Mouse (Mus musculus): ENCODE results near the gene Olfr221.
"Not testable (repeated sequence)": the region's sequence is repeated elsewhere in the genome, so short reads cannot be mapped to it uniquely, and the experiment has no call there.

The Olfr221 gene

DNA sequence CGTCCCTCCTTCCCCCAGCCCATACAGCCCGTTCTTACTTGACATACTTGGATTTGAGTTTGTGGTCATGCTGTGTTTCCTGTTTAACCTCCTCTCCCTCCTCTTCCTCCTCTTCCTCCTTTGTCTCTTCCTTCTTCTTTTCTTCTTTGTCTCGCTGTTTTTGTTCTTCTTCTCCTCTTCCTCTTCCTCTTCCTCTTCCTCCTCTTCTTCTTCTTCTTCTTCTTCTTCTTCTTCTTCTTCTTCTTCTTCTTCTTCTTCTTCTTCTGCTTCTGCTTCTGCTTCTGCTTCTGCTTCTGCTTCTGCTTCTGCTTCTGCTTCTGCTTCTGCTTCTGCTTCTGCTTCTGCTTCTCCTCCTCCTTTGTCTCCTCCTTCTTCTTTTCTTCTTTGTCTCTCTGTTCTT lies at the start of gene Olfr221:
Olfr221 (minus strand) TSS at position 101 of the 400 bp plus-strand sequence.
- DNase-seq (ENCODE audit: low spot score in 2 of 2), result not testable (repeated sequence)

DNA sequence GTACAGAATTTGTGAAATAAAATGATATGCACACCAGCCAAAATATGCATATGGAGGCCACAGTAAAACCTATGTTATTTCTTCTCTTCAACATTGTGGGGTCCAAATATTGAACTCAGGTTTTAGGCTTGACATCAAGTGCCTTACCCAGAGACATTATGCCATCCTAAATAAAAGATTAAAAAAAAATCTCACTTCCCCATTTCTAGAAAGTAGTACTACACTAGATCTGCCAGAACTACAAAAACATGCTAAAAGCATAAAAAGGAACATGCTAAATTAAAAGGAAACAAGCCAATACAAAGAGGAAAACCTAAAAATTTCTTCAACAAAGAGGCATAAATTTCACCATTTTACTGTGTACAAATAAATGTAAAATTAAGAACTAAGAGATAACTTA lies 40.8 kb upstream of the Olfr221 start:
- DNase-seq (ENCODE audit: low spot score in 2 of 2), result no peak

DNA sequence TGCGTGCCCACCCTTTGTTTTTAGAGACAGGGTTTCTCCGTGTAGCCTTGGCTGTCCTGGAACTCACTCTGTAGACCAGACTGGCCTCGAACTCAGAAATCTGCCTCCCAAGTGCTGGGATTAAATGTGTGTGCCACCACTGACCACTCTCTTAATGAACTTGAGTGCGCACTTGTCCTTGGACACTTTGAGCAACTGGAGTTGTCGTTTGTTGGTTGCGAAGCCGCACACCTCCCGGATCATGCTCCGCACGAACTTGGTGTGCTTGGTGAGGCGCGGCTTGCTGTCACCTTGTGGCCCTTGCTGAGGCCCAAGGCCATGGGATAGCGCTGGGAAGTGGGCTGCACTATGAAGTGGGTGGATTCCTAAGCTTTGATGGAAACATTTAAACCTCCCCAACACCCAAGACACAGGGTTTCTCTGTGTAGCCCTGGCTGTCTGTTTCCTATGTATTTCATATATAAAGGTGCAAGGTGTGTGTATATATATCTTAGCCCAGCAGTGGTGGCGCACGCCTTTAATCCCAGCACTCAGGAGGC lies 29.4 kb upstream of the Olfr221 start:
- no peak for DNase-seq (ENCODE audit: low spot score in 2 of 2)

DNA sequence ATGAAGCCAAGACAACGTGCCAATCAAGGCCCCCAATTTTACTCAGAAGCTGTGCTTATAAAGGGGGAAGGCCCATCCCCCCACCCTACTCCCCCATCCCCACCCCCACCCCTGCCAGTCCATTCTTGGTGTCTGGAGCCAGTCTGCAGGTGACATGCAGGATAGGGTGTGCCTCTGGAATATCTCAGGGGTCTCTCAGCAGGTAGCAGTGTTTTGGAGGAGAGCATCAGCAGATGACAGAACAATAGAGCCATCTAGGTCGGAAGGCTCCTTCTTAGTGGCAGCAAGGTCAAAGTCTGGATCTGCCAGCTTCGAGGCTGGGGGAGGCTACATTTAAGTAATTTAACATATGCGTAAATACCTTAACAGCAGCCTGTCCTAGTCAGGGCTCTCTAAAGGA lies 23.9 kb upstream of the Olfr221 start:
- DNase-seq (ENCODE audit: low spot score in 2 of 2), result no peak

DNA sequence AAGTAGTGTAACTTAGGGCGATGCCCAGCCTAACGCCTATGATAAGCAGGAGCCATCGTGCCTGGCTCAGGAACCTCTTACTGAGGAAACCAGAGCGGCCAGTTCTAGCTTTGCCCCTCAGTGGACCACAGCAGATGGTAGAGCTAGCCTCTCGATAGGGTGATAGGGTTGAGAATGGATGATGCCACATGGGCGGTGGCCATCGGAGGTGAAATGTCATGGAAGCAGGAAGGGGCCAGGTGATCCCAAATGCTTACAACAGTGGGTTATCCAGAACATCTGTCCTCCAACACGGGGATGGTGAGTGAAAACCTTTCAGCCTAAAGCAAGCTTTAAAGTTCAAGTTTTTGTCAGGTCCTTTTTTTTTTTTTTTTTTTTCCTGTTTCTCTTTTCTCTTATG lies 19.5 kb upstream of the Olfr221 start:
- DNase-seq (ENCODE audit: low spot score in 2 of 2), result no peak

DNA sequence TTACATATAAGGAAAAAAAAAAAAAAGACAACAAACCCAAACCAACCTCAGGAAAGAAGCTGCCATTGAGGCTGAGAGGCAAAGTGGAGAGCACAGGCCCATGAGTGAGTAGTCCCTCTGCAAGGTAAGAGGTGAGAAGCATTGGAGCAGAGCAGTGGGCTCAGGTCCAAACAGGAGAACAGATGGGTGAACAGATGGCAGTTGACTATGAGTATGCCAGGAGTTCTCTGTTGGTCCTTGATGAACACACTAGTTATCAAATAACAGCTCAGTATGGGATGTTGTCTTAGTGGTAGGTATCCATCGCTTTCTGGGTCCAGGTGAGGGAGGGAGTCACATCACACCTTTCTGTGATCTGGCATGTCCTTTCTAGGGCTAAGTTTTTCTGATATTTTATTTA lies 18.5 kb upstream of the Olfr221 start:
- no peak for DNase-seq (ENCODE audit: low spot score in 2 of 2)

DNA sequence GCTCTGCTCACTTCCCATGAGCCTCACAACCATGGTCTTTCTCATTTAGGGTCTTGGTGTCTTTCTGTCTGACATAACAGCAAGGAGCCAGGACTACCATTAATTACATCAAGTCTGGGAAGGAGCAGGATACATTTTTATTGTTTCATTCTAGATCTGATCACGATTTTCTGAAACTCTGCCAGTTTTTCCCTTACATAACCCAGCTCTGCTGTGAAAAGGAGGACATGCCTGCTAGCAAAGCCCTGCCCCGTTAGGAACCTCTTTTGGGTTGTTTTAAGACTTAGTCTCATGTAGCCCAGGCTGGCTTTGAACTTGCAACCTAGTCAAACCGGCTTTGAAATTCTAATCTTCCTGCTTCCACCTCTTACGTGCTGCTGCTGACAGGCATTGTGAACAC lies 17.7 kb upstream of the Olfr221 start:
- DNase-seq (ENCODE audit: low spot score in 2 of 2), result no peak

DNA sequence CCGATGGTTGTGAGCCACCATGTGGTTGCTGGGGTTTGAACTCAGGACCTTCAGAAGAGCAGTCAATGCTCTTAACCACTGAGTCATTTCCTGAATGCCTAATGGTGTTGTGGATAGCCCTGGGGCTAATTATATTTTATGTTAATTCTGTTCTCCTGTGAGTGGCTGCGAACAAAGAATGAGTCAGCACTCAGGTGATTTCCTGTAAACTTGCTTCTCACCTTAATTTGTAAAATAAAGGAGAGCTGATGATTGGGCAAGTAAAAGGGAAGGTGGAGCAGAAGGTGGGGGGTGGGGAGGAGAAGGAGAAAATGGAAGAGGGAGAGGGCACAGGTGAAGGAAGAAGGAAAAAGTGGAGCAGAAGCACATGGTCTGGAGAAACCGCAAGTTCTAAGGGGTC lies 10.5 kb upstream of the Olfr221 start:
- DNase-seq (ENCODE audit: low spot score in 2 of 2), result not testable (repeated sequence)

DNA sequence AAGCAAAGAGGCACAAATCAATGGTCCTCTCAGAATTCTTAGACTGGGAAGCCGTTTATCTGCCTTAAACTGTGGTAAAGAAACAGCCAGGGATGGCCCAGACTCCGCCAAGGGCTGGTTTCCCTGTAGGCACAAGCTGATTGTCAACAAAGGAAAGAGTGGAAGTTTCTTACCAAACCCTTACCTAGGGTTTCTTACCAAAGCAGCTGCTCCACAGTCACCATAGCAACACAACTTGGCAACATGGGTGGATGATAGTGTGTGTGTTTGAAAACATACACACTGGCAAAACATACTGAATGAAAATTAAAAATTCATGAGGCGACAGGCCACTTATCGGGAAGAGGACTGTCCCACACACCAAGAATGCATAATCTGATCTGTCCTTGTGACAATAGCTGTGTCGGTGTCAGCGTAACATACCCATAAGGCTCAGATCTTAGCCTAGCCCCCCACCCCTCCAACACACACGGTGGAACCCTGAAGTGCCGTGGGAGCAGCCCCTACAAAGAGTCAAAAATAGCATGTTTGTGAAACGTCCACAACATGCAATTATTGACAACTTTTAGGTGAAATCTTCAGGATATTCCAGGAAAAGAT lies 3.8 kb upstream of the Olfr221 start:
- DNase-seq (ENCODE audit: low spot score in 2 of 2), result no peak

DNA sequence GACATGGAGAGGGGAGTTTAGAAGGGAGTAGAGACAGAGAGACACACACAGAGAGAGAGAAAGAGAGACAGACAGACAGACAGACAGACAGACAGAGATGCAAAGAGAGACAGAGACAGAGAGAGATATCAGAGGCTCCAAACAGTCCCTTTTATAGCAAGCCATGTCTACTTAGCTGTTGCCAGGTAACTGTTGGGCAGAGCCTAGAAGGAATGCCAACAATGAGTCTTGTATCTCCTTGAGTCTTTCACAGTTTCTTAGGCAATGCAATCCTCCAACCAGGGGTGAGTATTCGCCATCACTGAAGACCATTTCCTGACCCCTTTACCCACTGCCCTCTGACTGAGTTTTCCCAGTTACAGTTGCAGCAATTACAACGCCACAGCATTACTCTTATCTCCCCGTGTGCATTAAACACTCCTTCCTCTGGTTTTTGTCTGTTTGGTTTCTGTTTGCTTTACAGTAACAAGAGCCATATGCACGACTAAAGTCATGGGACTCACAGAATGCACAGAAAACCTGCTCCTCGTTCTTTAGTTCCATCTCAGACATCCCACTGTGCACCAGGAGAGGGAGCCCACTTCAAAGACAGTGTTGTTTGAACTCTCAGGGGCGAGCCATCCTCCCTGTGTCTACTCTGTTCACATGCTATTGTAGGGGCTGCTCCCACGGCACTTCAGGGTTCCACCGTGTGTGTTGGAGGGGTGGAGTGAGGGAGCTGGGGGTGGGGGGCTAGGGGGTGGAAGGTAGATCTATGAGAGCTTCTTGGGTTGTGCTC lies 2.8 kb upstream of the Olfr221 start:
- no peak for DNase-seq (ENCODE audit: low spot score in 2 of 2)

DNA sequence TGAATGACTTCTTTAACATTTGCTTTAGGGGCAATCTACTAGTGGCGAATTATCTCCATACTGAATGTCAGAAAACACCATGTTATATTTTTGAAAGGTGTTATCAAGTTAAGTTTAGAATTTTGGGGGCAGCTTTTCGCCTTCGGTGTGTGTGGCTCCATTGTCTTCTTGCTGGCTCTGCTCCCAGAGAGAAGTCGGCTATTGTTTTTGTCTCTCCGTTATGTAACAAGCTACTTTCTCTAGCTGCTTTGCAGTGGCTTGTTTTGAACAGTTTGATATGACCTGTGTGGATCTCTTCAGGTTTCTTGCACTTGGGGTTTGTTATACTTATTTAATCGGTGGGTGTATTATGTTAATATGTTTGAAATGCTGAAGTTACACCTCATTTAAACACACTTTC lies 1.2 kb upstream of the Olfr221 start:
- no peak for DNase-seq (ENCODE audit: low spot score in 2 of 2)

DNA sequence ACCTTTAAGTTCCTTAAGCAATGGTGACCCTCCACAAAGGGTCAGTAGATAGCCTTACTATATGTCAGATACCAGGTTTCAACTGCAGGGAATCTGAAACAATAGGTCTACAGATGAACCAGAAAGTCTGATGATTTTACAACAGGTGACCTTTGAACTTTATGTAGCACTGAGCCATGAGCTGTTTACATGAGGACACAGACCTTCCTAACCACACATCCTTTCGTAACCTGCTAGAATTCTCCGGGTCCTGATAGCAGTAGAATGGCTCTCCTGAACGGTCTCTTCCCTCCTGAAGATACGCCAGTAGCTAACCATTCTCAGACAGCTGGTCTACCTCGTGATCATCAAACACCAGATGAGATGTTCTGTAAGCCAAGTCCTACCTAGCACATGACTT lies 2.9 kb downstream of the Olfr221 start:
- DNase-seq (ENCODE audit: low spot score in 2 of 2), result no peak

DNA sequence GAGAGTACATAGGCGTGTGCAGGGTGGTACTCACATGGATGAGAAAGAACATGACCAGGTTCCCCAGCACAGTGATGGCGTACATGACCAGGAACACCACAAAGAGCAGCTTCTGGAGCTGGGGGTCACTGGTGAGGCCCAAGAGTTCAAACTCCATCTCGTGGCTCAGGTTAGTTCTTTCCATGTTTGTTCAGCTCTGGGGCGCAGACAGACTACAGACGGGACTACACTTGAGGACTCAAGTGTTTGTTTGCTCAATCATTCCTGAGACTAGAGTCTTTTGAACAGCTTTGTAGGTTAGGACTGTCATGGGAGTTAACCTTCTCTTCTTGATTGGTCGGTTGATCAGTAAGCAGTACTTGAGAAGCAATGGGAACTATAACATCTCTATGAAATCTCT lies 6.3 kb downstream of the Olfr221 start:
- DNase-seq (ENCODE audit: low spot score in 2 of 2), result no peak

DNA sequence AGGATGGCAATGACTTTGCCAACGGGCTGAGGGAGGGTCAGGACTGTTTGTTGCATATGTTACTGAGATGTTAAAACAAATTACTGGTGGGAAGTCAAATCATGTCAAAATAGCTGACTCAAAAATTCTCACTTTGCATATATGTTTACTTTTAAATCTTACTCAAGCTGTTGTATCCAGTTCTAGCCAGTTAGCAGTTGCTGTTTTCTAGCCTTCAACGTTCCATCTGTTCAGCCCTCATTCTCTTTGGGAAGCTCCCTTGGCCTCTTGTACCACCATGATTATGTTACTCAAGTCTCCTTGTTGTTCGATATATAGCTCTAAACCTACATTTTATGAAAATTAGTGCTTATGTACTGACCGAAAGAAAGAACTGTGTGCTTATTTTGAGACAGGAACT lies 15.9 kb downstream of the Olfr221 start:
- DNase-seq (ENCODE audit: low spot score in 2 of 2), result no peak

DNA sequence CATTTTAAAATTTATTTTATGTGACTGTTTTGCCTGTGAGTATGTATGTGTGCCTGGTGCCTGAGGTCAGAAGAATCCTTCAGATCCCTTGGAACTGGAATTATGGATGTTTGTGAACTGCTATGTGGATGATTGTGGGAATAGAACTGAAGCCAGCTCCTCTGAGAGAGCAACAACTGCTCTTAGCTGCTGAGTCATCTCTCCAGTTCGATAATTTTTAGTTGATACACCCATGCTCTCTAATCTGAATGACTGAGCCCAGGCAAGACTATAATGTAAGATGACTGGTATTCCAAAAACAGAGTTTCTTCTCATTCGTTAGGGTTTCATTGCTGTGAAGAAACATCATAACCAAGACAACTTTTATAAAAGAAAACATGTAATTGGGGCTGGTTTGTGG lies 18.1 kb downstream of the Olfr221 start:
- DNase-seq (ENCODE audit: low spot score in 2 of 2), result no peak

DNA sequence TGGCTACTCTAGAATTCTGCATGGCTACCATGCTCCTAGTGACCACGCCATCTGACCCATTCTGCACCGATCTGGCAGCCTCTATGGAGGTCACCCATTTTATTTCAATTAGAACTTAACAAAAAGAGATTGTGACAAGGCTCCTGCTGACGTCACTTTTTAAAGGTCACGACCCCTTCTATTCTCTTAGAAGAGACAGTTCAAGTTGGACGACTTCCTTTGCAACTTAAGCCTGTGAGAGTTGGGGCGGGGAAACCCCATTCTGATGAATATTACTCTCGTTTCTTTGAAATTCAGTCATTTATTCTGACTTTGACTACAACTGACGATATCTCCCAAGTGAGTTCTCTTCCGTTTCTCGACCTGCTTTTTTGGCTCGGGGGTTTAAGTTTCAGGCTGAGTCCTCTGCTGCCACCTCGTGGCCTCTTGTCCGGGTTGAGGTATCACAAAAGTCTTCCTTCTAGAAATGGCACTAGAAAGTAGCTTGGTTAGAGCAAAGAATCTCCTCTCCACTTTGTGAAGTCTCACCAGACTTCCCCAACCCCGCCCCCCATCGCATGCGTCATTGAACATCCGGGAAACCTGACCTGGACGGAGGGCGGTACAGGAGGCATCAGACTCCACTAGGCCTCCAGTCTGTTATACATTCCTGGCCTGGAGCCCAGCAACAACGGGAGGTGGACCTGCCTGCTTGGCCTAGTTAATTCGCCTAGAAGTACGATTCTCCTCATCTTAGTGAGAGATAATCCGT lies 19.4 kb downstream of the Olfr221 start:
- peak; percentile 87 to 91 for DNase-seq (ENCODE audit: low spot score in 2 of 2)

DNA sequence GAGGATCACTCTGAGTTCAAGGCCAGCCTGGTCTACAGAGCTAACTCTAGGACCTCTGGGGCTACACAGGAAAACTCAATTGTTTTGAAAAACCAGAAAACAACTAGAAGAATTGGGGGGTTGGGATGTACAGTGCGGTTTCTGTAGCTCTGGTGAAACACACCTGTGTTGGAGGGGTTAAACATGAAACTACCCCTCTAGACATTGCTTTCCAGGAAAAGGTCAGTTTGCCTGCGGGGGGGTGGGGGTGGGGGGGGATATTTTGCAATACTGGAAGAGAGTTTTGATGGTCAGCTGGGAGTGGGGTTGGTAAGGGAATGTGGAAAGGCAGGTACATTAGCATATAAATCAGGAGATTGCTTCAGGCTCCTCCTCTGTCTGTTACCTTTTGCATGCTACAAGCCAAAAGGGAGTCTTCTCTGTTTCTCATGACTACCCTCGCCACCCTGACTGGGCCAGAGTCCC lies 20.0 kb downstream of the Olfr221 start:
- no peak for DNase-seq (ENCODE audit: low spot score in 2 of 2)

DNA sequence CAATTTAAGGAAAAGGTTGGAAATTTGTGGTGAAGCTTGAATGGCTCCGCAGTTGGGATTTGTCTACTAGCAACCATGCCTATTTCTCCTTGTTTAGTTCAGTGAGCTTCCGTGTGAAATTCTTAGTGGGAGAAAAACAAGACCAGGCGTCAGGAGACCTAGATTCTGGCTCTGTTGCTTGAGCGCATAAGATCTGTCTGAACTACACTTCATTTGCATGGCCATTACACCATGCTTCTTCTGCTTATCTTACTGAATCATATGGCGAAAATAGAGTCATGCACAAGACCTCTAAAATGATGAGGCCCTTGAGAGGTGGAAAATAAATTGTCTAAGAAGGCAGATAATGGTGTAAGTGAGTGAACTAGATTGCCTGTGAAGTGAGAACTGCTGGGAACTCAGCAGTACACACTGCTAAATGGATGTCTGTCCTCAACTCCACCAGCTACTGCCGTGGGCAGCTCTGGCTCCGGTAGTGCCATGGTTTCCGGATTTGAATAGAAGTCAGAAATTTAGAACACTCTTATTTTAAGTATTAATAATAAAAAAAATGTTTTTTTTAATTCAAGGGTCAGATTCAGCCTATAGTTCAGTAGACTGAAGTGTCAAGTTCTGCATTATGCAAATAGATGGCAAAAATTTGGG lies 20.6 kb downstream of the Olfr221 start:
- no peak for DNase-seq (ENCODE audit: low spot score in 2 of 2)

DNA sequence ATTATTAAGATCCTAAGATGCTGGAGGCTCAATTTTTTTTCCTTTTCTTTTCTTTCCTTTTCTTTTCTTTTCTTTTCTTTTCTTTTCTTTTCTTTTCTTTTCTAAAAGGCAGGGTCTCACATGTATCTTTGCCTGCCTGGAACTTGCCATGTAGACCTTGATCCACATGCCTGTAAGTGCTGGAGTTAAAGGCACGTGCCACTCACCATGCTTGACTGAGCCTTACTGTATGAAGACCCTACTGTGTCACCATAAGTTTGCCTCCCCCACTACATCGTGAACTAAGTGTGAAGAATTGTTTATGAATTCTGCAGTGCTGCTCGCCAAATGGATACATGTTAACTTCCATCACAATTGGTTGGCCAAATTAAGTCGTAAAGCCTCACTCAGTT lies 21.1 kb downstream of the Olfr221 start:
- no peak for DNase-seq (ENCODE audit: low spot score in 2 of 2)

DNA sequence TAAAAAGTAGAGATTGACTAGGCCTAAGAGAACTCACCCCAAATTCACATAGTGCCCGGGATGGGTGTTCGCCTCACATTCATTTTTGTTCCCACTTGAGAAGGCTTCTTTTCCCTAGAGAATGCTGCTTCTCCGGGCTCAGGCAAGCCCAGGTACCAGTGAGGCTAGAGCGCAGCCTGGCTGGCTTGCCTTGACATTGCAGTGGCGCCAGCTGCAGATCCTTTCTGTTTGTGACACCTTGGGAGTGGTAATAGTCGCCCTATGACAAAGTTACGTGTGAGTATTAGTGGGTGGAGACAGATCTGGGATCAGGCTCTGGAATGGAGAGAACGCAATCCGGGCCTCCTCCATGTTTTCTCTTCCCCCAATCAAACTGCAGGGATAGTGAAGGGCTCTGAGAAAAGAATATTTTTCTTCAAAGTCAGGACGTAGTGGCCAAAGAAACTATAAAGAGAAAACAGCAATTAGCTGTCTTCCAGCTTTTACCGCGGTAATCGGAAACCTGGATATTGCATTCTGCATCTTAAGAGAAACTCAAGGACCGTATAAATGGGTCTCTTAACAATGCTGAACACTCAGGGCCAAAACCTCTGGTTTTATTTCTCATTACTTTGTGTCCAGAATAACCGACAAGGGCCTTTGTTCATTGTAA lies 21.6 kb downstream of the Olfr221 start, which contains the start of gene Zfp219:
Zfp219 (minus strand) TSS at position 248 of the 652 bp plus-strand sequence.
- peak in 1 of 2 experiments; percentile 76 for DNase-seq (ENCODE audit: low spot score in 2 of 2)

DNA sequence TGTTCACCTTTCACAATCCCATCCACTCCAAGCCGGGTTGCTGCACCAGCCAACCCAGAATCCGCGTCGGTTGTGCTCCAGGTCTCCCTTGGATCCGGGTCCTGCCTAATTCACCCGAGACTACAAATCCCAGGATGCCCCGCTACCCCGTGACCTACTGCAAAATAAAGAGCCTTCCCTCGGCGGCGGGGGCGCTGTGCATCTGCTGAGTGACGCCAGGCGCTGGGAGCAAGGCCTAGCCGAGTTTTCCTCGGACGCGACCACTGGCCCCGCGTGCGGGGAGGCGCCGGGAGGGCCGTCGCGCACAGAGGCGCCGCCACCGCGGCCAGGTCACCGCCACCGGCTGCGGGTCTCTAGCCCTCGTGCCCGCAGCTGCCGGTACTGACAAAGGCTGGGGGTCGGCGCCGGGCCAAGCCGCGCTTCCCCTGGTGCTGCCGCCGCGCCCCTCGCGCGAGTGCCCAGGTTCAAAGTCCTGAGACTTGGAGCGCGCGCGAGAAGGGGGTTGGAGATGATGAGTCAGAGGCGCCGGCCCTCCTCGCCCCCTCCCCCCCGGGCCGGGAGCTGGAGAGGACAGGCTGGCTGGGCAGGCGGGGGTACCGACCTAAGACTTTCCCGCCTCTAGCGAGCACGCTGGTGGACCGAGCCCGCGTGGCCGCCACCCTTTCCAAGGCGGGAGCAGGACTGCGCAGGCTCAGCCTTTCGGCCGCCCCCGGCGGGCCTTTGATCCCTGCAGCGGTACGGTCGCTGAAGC lies 22.5 kb downstream of the Olfr221 start:
- DNase-seq (ENCODE audit: low spot score in 2 of 2), result peak; percentile 97

Measured in urinary bladder, postnatal 4 days (tissue).